Mouse (Mus musculus): ENCODE measurements around the gene Dqx1. TPM values are rescaled to one million over a fixed set of nuclear protein-coding genes. Genes with fewer than 3 reads are reported as not detected.
A peak's percentile ranks its signal among the peaks of the same experiment; 100 is the strongest.

Dqx1 gene
- total and polyA plus RNA-seq, 2 experiments from 2014 or later = 0.11 to 0.30 TPM

GRCm38 (mm10) chr6:83058725-83059124 is 1.1 kb downstream of the Dqx1 start:
- Histone ChIP-seq H3K4me1 (ENCODE audit: insufficient read depth, low read length) (peaks cover 10% of the 10 kb centered on the region), H3K36me3 (ENCODE audit: insufficient read depth, low read length) (peaks cover 8% of the 10 kb centered on the region), H3K9me3 (ENCODE audit: low read length) (no peaks in the 10 kb centered on the region), H3K4me2 (ENCODE audit: low read depth, low read length, poor library complexity, severe bottlenecking) (no peak overlapping the region), H3K27me3 (ENCODE audit: insufficient read depth, low read length) (peaks cover 18% of the 10 kb centered on the region), H3K9ac (replicated peaks; ENCODE audit: low read length, poor library complexity, severe bottlenecking) (no peak overlapping the region), H3K27ac (ENCODE audit: low read depth, low read length) (no peak overlapping the region), H3K4me3 (ENCODE audit: low read depth, low read length) (no peak overlapping the region)
- no peak for DNase-seq (ENCODE audit: low spot score)
- ATAC-seq (ENCODE audit: low FRiP score) = no peak
- no peak for TF ChIP-seq CTCF (IDR thresholded peaks at IDR 0.05)
- 70% methylated on average over 2 of the region's 2 CpGs for WGBS

GRCm38 (mm10) chr6:83065995-83066394 is 8.4 kb downstream of the Dqx1 start:
- H3K27me3 ChIP-seq (ENCODE audit: insufficient read depth, low read length) = peaks cover 78% of the 10 kb centered on the region
- no peak for TF ChIP-seq CTCF (IDR thresholded peaks at IDR 0.05)

DNA sequence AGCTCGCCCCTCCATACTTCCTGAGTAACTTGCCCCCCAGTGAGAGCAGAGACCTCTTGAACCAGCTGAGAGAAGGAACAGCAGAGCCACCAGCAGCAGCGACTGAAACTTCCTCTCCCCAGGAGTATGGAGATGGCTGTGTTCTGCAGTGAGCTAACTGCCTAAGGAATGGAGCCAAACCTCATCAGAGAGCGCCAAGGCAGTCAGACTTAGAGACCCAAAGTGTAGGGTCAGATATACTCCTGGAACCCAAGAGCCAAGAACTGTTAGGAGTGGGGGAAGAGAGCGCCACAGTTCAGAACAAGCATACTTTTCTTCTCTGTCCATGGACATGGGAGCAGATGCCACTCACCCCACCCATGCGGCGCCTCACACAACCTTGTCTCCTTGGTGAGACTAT is 8.8 kb downstream of the Dqx1 start:
- peaks cover 78% of the 10 kb centered on the region for H3K27me3 ChIP-seq (ENCODE audit: insufficient read depth, low read length)
- H3K4me2 ChIP-seq (ENCODE audit: low read depth, low read length, poor library complexity, severe bottlenecking) = no peak overlapping the region
- no peak for TF ChIP-seq CTCF (IDR thresholded peaks at IDR 0.05)
- no peak overlapping the region for H3K9ac ChIP-seq (replicated peaks; ENCODE audit: low read length, poor library complexity, severe bottlenecking)
- peaks cover 3% of the 10 kb centered on the region; the same call in 1 of the 2 replicates for H3K4me1 ChIP-seq (ENCODE audit: insufficient read depth, low read length)
- H3K36me3 ChIP-seq (ENCODE audit: insufficient read depth, low read length) = no peaks in the 10 kb centered on the region
- no peak overlapping the region for H3K27ac ChIP-seq (ENCODE audit: low read depth, low read length)
- no peaks in the 10 kb centered on the region for H3K9me3 ChIP-seq (ENCODE audit: low read length)
- no peak overlapping the region for H3K4me3 ChIP-seq (ENCODE audit: low read depth, low read length)
- ATAC-seq (ENCODE audit: low FRiP score) (no peak), DNase-seq (ENCODE audit: low spot score) (no peak)
- 22% methylated on average over 6 of the region's 6 CpGs for WGBS

More at GRCm38 (mm10) chr6:83065995-83066394, 8.4 kb downstream of the Dqx1 start:
- Histone ChIP-seq H3K27ac (ENCODE audit: low read depth, low read length) (no peak overlapping the region), H3K4me3 (ENCODE audit: low read depth, low read length) (no peak overlapping the region), H3K4me1 (ENCODE audit: insufficient read depth, low read length) (peaks cover 3% of the 10 kb centered on the region; the same call in 1 of the 2 replicates), H3K9ac (replicated peaks; ENCODE audit: low read length, poor library complexity, severe bottlenecking) (no peak overlapping the region), H3K4me2 (ENCODE audit: low read depth, low read length, poor library complexity, severe bottlenecking) (no peak overlapping the region), H3K9me3 (ENCODE audit: low read length) (no peaks in the 10 kb centered on the region), H3K36me3 (ENCODE audit: insufficient read depth, low read length) (no peaks in the 10 kb centered on the region)
- no peak for DNase-seq (ENCODE audit: low spot score)
- 43% methylated on average over 8 of the region's 8 CpGs for WGBS
- no peak for ATAC-seq (ENCODE audit: low FRiP score)

GRCm38 (mm10) chr6:83068221-83068620 is 10.6 kb downstream of the Dqx1 start:
- DNase-seq (ENCODE audit: low spot score) = no peak
- Histone ChIP-seq H3K4me3 (ENCODE audit: low read depth, low read length) (no peak overlapping the region; the same call in 1 of the 2 replicates), H3K27ac (ENCODE audit: low read depth, low read length) (no peak overlapping the region), H3K27me3 (ENCODE audit: insufficient read depth, low read length) (peaks cover 86% of the 10 kb centered on the region), H3K4me2 (ENCODE audit: low read depth, low read length, poor library complexity, severe bottlenecking) (no peak overlapping the region), H3K9me3 (ENCODE audit: low read length) (no peaks in the 10 kb centered on the region), H3K36me3 (ENCODE audit: insufficient read depth, low read length) (no peaks in the 10 kb centered on the region), H3K9ac (replicated peaks; ENCODE audit: low read length, poor library complexity, severe bottlenecking) (no peak overlapping the region), H3K4me1 (ENCODE audit: insufficient read depth, low read length) (peaks cover 3% of the 10 kb centered on the region; the same call in 1 of the 2 replicates)
- no peak for TF ChIP-seq CTCF (IDR thresholded peaks at IDR 0.05)
- no peak for ATAC-seq (ENCODE audit: low FRiP score)
- WGBS = 5% methylated on average over 8 of the region's 8 CpGs

DNA sequence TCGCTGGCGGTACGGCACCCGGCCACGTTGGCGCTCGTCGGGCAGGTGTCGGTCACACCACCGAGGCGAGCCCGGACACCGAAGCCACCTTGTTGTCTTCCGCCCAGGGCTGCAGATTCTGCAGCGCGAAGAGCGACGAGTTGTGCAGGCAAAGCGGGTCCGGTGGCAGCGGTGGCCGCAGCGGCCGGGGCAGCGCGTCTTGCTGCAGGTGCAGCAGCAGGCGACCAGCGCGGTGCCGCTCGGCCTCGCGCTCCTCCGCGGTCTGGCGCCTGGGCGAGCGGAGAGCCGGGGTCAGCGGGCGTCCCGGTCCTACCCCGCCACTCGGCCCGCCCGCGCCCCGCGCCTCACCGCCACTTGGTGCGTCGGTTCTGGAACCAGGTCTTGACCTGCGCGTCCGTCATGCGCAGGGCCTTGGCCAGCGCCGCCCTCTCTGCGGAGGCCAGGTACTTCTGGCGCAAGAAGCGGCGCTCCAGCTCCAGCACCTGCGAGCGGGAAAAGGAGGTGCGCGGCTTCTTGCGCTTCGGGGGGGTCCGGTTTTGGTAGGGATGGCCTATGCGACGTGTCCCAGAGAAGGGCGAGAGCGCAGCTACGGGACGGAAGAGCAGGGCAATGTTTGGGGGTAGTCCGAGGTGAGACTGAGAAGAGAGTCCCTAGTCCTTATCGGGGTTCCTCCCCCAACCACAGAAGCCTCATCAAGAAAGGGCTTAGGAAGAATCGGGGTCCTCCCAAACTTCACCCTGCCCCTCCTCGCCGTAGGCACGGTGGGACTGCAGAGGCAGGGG is 11.3 kb downstream of the Dqx1 start:
- no peak for TF ChIP-seq CTCF (IDR thresholded peaks at IDR 0.05)
- Histone ChIP-seq H3K27ac (ENCODE audit: low read depth, low read length) (no peak overlapping the region), H3K4me2 (ENCODE audit: low read depth, low read length, poor library complexity, severe bottlenecking) (peak overlapping the region; percentile 16), H3K4me1 (ENCODE audit: insufficient read depth, low read length) (peaks cover 3% of the 10 kb centered on the region; the same call in 1 of the 2 replicates), H3K4me3 (ENCODE audit: low read depth, low read length) (peak overlapping the region; percentile 12; the same call in 1 of the 2 replicates), H3K36me3 (ENCODE audit: insufficient read depth, low read length) (no peaks in the 10 kb centered on the region), H3K9ac (replicated peaks; ENCODE audit: low read length, poor library complexity, severe bottlenecking) (no peak overlapping the region), H3K9me3 (ENCODE audit: low read length) (no peaks in the 10 kb centered on the region), H3K27me3 (ENCODE audit: insufficient read depth, low read length) (peaks cover 87% of the 10 kb centered on the region)
- WGBS = 1% methylated on average over 69 of the region's 81 CpGs
- ATAC-seq (ENCODE audit: low FRiP score) = no peak
- DNase-seq (ENCODE audit: low spot score) = no peak
